ENCODE assay signal across 8 mouse cellular contexts in genomic region chr8:95435471-95435870, GRCm38 (mm10). TPM values are rescaled to one million over a fixed set of nuclear protein-coding genes. Genes with fewer than 3 reads are reported as not detected.
DNase-seq lines count a peak whose midpoint lies in the region; ATAC-seq and TF ChIP-seq lines count a peak whose summit lies in the region.

No protein-coding gene starts in this region.

- H3K9ac ChIP-seq in lung, embryonic 16.5 days (ENCODE audit: low read length): no peak overlapping the region
- no peak overlapping the region for H3K9ac ChIP-seq in limb, embryonic 15.5 days
- H3K9ac ChIP-seq in neural tube, embryonic 15.5 days (replicated peaks): no peak overlapping the region

- no peaks in the 10 kb centered on the region for H3K9me3 ChIP-seq in lung, embryonic 16.5 days (ENCODE audit: control insufficient read depth, low read length)
- no peaks in the 10 kb centered on the region for H3K9me3 ChIP-seq in limb, embryonic 15.5 days
- no peaks in the 10 kb centered on the region for H3K9me3 ChIP-seq in neural tube, embryonic 15.5 days (replicated peaks)

- H3K36me3 ChIP-seq in lung, embryonic 16.5 days (ENCODE audit: control insufficient read depth, insufficient read depth, low read length): no peaks in the 10 kb centered on the region
- peaks cover 3% of the 10 kb centered on the region; the same call in 1 of the 2 replicates for H3K36me3 ChIP-seq in limb, embryonic 15.5 days
- no peaks in the 10 kb centered on the region for H3K36me3 ChIP-seq in neural tube, embryonic 15.5 days

- H3K4me1 ChIP-seq in lung, embryonic 16.5 days (replicated peaks; ENCODE audit: control insufficient read depth, insufficient read depth, low read length): peaks cover 19% of the 10 kb centered on the region
- peaks cover 10% of the 10 kb centered on the region for H3K4me1 ChIP-seq in lung, adult 2 months (ENCODE audit: control insufficient read depth, insufficient read depth, low read length)
- peaks cover 20% of the 10 kb centered on the region for H3K4me1 ChIP-seq in limb, embryonic 15.5 days
- peaks cover 32% of the 10 kb centered on the region for H3K4me1 ChIP-seq in neural tube, embryonic 15.5 days

- peak; percentile 74 for DNase-seq in heart, adult 11 months
- no peak for DNase-seq in heart, postnatal 36 days
- no peak for DNase-seq in lung, adult 2 months

- ATAC-seq in lung, embryonic 16.5 days (ENCODE audit: low read depth): no peak
- ATAC-seq in limb, embryonic 15.5 days (ENCODE audit: insufficient number of reproducible peaks, low FRiP score, low TSS enrichment, low read depth): no peak
- ATAC-seq in neural tube, embryonic 15.5 days (ENCODE audit: low FRiP score): no peak
- no peak for ATAC-seq in granulocyte monocyte progenitor cell, adult 5-6 weeks (replicated peaks; ENCODE audit: poor library complexity, severe bottlenecking)
- no peak for ATAC-seq in monocyte, adult 5-6 weeks (replicated peaks; ENCODE audit: insufficient number of reproducible peaks, low FRiP score, low TSS enrichment, poor library complexity, severe bottlenecking)

- TF ChIP-seq POLR2A in lung, adult 2 months (IDR thresholded peaks at IDR 0.05; ENCODE audit: borderline replicate concordance, extremely low read depth, low read depth, low read length): no peak

- no peak overlapping the region for H3K4me2 ChIP-seq in lung, embryonic 16.5 days (ENCODE audit: low read depth, low read length)
- H3K4me2 ChIP-seq in limb, embryonic 15.5 days: peak overlapping the region; percentile 43; the same call in 1 of the 2 replicates
- peak overlapping the region; percentile 80 for H3K4me2 ChIP-seq in neural tube, embryonic 15.5 days

- H3K27me3 ChIP-seq in lung, embryonic 16.5 days (ENCODE audit: control insufficient read depth, insufficient read depth, low read depth, low read length): no peaks in the 10 kb centered on the region
- no peaks in the 10 kb centered on the region for H3K27me3 ChIP-seq in limb, embryonic 15.5 days
- no peaks in the 10 kb centered on the region for H3K27me3 ChIP-seq in neural tube, embryonic 15.5 days (replicated peaks)

- TF ChIP-seq CTCF in lung, adult 2 months (IDR thresholded peaks at IDR 0.05; ENCODE audit: insufficient read depth, low read length): no peak

- WGBS in lung, embryonic 16.5 days: 90% methylated on average over 9 of the region's 9 CpGs
- WGBS in lung, adult 2 months: 90% methylated on average over 9 of the region's 9 CpGs
- 84% methylated on average over 9 of the region's 9 CpGs for WGBS in limb, embryonic 15.5 days
- 84% methylated on average over 9 of the region's 9 CpGs for WGBS in neural tube, embryonic 15.5 days

- intact Hi-C loops in heart, postnatal 36 days (cut with DNase I): no loop called here

- H3K4me3 ChIP-seq in lung, embryonic 16.5 days (ENCODE audit: low read length): peak overlapping the region; percentile 100; the same call in 1 of the 2 replicates
- H3K4me3 ChIP-seq in lung, adult 2 months (replicated peaks; ENCODE audit: extremely low read depth, low read depth, low read length): no peak overlapping the region
- H3K4me3 ChIP-seq in limb, embryonic 15.5 days: no peak overlapping the region; the same call in 1 of the 2 replicates
- peak overlapping the region; percentile 94; the same call in 1 of the 2 replicates for H3K4me3 ChIP-seq in neural tube, embryonic 15.5 days (replicated peaks)

- no peak overlapping the region for H3K27ac ChIP-seq in lung, embryonic 16.5 days (ENCODE audit: low read length)
- peak overlapping the region; percentile 95; the same call in 1 of the 2 replicates for H3K27ac ChIP-seq in limb, embryonic 15.5 days
- peak overlapping the region; percentile 70; the same call in 1 of the 2 replicates for H3K27ac ChIP-seq in neural tube, embryonic 15.5 days (replicated peaks)

RNA-seq across cellular contexts. Expression of gene Cfap20, which starts 0.8 kb away (rescaled TPM):
- 10 to 100 TPM; 24.2 to 25.9 TPM for total RNA-seq in heart, postnatal 36 days (2021)
- polyA plus RNA-seq in lung, embryonic 16.5 days (2015; fragmentation: Nextera tagmentation; extraction: Ambion mirVana): 149 and 156 TPM in 2 replicates
- polyA plus RNA-seq in lung, adult 2 months (2012; rRNA removed): 65.0 and 66.0 TPM in 2 replicates
- 122 and 128 TPM in 2 replicates for polyA plus RNA-seq in limb, embryonic 15.5 days (2015; fragmentation: Nextera tagmentation; extraction: Ambion mirVana)
- polyA plus RNA-seq in neural tube, embryonic 15.5 days (2015; fragmentation: Nextera tagmentation; extraction: Ambion mirVana): 121 and 123 TPM in 2 replicates
- 62.1 and 78.1 TPM in 2 replicates for total RNA-seq in granulocyte monocyte progenitor cell, adult 5-6 weeks (2014; fragmentation: Nextera tagmentation)
- total RNA-seq in granulocyte monocyte progenitor cell, adult 5-6 weeks (2017): 62.8 and 65.6 TPM in 2 replicates
- 27.0 to 52.7 TPM (median 36.3 TPM) in 3 replicates for total RNA-seq in monocyte, adult 5-6 weeks (2017)

RNA-seq across cellular contexts. Expression of gene Csnk2a2, which starts 54.4 kb away (rescaled TPM):
- 10 to 100 TPM; 32.9 to 36.3 TPM for total RNA-seq in heart, postnatal 36 days (2021)
- 8.4 and 8.8 TPM in 2 replicates for polyA plus RNA-seq in lung, embryonic 16.5 days (2015; fragmentation: Nextera tagmentation; extraction: Ambion mirVana)
- 13.2 and 21.7 TPM in 2 replicates for polyA plus RNA-seq in lung, adult 2 months (2012; rRNA removed)
- polyA plus RNA-seq in limb, embryonic 15.5 days (2015; fragmentation: Nextera tagmentation; extraction: Ambion mirVana): 11.1 and 11.8 TPM in 2 replicates
- polyA plus RNA-seq in neural tube, embryonic 15.5 days (2015; fragmentation: Nextera tagmentation; extraction: Ambion mirVana): 7.3 and 8.5 TPM in 2 replicates
- 78.4 and 99.4 TPM in 2 replicates for total RNA-seq in granulocyte monocyte progenitor cell, adult 5-6 weeks (2014; fragmentation: Nextera tagmentation)
- total RNA-seq in granulocyte monocyte progenitor cell, adult 5-6 weeks (2017): 22.6 and 43.6 TPM in 2 replicates
- total RNA-seq in monocyte, adult 5-6 weeks (2017): 16.8 to 25.0 TPM (median 22.7 TPM) in 3 replicates

Comparison
In these comparisons a context has a peak if more than half of its experiments do, and no peak if none do; other contexts are left out.
1. H3K4me3 ChIP-seq: peak in lung, embryonic 16.5 days (single experiment) and neural tube, embryonic 15.5 days (single experiment); none in lung, adult 2 months (single experiment) and limb, embryonic 15.5 days (single experiment).